Mouse (Mus musculus) gastrocnemius, postnatal 4 days (tissue): Measurements from ENCODE around the gene Fam53a. TPM values are rescaled to one million over a fixed set of nuclear protein-coding genes. Genes with fewer than 3 reads are reported as not detected.

Source experiments
- DNase-seq, 2 experiments: peaks; one replicate each; pipeline ENCODE4 v3.0.0; 2021 to 2022; ENCODE audit warnings: low spot score in 2 of 2, mixed read lengths in 2 of 2
- long read RNA-seq, 2 experiments: library from polyadenylated mRNA; stranded (forward); transcript quantifications; one replicate each; pipeline ENCODE4 v2.0.0; 2021
- total RNA-seq, 2 experiments: library from RNA; stranded (reverse); gene quantifications; 2 replicates each; pipeline ENCODE4 v1.2.3; 2021

Fam53a gene
- 10 to 100 TPM; 37.5 to 42.7 TPM for total RNA-seq
- long read RNA-seq, experiment 1, transcript Fam53a-202 (6 exons, 2,009 nt) = major isoform, 32 of 77 reads
- long read RNA-seq, experiment 1, partial matches to known transcripts = 8 of 77 reads
- long read RNA-seq, experiment 1, other reads (novel, unspliced or antisense) = 32 of 77 reads
- long read RNA-seq, experiment 2, transcript Fam53a-202 (6 exons, 2,009 nt) = major isoform, 47 of 107 reads
- long read RNA-seq, experiment 2, transcript Fam53a-206 (7 exons, 2,112 nt) = minor isoform, 6 of 107 reads
- long read RNA-seq, experiment 2, transcript Fam53a-201 (5 exons, 2,346 nt) = minor isoform, 8 of 107 reads
- long read RNA-seq, experiment 2, partial matches to known transcripts = 2 of 107 reads
- long read RNA-seq, experiment 2, other reads (novel, unspliced or antisense) = 44 of 107 reads

DNA sequence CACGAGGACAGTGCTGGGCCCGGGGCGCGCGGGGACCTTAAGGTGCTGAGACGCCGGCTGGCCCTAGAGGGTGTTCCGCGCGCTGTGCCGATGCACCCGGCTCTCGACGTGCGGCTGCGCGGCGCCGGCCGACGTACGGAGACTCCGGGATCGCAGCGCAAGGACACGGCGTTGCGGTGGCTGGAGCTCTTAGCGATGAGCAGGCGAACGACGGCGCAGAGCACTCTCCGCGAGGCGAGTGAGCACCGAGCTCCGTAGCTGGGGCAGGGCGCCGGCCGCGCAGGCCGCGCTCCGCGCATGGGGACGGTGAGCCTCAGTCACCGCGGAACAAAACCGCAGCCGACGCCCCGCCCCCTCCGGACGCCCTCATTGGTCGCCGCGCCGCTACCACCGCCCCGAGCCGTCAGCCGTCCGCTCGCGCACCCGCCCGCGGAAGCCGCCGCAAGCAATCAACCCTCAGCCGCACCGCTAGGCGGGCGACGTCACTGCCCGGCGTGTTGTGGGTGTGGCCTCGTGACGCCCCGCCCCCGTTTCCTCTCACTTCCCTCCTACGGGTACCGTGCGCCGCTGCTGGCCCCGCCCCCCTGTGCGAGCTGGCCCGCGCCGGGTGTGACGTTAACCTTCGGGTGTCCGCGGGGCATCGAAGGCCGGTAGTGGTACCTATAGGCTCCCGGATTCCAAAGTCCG, at the start of gene Fam53a, which contains the start of gene Gm9903:
Gene Fam53a, minus strand, starts transcription at position 335 of the 687 bp plus-strand sequence.
Gene Gm9903, plus strand, starts transcription at position 625 of the 687 bp plus-strand sequence.
- DNase-seq = peak; percentile 100

DNA sequence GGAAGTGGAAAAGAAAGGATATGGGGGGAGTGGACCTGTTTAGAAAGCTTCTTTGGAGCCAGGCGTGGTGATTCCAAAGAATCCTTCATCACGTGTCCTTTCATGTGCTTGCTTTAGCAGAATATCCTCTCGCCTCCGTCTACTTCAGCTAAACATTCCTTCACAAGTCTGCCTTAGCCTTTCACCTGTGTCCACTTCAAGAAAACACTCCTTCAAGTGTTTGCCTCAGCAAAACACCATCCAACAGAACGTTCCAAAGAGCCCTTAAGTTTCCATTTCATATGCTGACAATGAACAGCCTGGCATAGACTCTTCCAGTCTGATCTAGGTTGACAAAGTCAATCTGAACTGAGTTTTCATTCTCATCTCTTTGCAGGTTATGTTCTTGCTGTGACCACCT, 48.8 kb upstream of the Fam53a start:
- DNase-seq = no peak

GRCm38 (mm10) chr5:33675964-33676363, 46.5 kb upstream of the Fam53a start:
- DNase-seq = peak in 1 of 2 experiments; percentile 53

DNA sequence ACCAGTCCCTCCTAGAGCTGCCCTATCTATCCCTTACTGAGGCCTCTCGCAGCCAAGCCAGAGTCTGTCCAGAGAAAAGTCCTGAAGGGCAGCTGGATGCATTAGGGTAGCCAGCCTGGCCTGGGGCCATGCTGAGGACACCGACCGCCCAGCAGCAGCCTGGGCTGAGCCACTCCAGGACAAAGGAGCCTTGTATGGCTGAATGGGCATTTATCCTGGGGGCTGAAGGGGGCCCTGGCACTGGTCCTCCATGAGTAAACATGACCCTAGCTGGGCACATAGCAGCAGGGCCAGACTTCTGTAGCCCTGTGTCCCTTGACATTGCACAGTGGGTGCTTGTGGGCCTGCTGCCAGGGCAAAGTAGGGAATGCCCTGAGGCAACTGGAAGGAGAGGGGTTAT, 45.0 kb upstream of the Fam53a start:
- DNase-seq = peak in 1 of 2 experiments; percentile 41

DNA sequence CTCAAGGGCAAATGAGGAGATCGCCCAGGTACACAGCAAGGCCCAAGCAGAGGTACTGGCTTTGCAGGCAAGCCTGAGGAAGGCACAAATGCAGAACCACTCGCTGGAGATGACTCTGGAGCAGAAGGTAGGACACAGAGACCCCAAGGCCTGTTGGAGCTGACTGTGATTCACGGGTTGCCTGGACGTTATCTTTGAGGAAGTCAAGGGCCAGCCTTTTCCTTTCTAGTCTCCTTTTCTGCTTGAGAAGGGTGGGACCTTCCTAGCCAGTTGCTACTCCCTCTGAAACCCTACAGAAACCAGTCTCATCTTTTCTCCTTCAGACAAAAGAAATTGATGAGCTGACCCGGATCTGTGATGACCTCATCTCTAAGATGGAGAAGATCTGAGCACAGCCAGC, 42.2 kb upstream of the Fam53a start:
- DNase-seq = no peak

DNA sequence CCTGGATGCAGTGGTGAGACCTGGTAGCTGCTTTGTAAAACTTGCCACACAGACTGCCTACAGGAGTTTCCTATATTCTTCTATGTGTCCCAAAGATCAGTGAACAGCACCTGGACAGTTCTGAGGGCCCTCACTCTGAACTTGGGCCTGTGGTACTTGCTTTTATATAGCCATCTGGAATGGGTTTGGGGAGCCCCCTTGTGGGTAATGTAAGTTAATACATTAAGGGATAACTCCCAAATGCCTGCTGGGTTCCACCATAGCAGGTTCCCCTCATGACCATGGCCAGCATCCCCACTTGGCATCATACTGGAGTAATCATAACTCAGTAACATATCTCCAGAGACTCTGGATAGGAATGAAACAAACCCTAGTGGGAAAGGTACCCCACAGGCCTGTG, 38.8 kb upstream of the Fam53a start:
- no peak for DNase-seq

GRCm38 (mm10) chr5:33658664-33659050, 29.2 kb upstream of the Fam53a start:
- DNase-seq = no peak

GRCm38 (mm10) chr5:33657787-33658663, 28.6 kb upstream of the Fam53a start, which contains the start of the genes Tacc3 and Tmem129:
Gene Tacc3, plus strand, starts transcription at chr5:33658128.
Gene Tmem129, minus strand, starts transcription at chr5:33658416.
- DNase-seq = peak; percentile 89 to 96

DNA sequence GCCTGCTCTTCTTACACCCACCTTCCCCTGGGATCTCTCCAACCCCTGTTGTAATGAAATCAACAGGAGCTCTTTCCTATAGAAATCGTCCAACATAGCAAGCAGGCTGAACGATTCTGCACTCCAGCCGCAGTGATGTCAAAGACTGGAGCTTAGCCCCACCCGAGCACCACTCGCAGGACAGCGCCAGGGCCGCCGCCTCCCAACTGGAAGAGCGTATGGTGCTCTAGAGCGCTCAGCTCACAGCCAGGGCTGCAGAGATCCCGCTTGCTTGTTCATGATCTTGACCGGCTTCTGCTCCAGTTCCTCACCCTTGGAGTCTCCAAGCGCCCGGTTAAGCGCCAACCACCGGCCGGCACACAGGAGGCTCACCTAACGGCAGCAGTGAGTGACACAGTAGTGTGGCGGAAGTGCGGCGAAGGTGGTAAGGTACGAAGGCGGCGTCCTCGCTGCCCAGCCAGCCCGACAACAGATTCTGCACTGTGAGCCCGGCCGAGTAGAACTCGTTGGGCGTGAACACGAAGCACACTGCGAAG, 27.9 kb upstream of the Fam53a start:
- peak; percentile 40 to 70 for DNase-seq

- DNase-seq = no peak
Observed at GRCm38 (mm10) chr5:33656739-33657138, 27.3 kb upstream of the Fam53a start.

- no peak for DNase-seq
Observed at GRCm38 (mm10) chr5:33655251-33655840, 25.9 kb upstream of the Fam53a start.

GRCm38 (mm10) chr5:33654424-33654823, 25.0 kb upstream of the Fam53a start:
- no peak for DNase-seq

GRCm38 (mm10) chr5:33652783-33653173, 23.3 kb upstream of the Fam53a start:
- no peak for DNase-seq

- peak; percentile 93 to 96 for DNase-seq
Observed at GRCm38 (mm10) chr5:33651921-33652782, 22.7 kb upstream of the Fam53a start, which contains the start of gene Slbp. Gene Slbp, minus strand, starts transcription at chr5:33652574.

- no peak for DNase-seq
Observed at GRCm38 (mm10) chr5:33651541-33651920, 22.1 kb upstream of the Fam53a start.

GRCm38 (mm10) chr5:33651017-33651416, 21.6 kb upstream of the Fam53a start:
- no peak for DNase-seq

GRCm38 (mm10) chr5:33640652-33641051, 11.2 kb upstream of the Fam53a start:
- DNase-seq = no peak

- no peak for DNase-seq
Observed at GRCm38 (mm10) chr5:33638826-33639225, 9.4 kb upstream of the Fam53a start.

DNA sequence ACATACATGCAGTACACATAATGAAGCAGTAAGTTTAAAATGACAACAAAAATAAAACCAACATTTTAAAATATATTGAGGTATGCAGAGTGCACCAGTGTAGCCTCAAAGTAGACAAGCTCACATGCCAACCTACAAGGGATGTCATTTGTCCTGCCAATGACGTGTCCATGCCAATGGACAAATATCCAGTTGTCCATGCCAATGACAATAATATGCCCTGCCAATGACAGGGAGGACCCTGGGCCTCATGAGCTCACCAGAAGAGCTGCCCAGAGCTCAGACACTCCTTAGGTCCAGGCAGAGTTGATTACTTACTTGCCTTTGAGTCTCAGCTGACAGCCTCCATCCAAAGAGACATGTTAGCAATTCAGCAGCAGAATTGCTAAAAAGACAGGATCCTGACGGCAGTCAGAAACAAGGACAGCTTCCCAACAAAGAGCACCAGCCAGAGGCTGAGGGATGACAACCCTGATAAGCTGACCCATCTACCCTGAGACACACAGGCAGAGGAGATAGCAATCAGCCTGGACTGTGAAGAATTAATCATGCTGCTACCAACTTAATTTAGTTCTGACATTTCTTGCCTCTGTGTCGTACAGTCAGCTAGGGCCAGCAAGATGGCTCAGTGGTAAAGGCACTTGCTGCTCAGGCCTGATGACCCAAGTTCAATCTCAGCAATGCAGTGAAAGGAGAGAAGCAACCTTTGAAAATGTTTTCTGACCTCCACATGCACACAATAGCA, 8.3 kb upstream of the Fam53a start:
- no peak for DNase-seq
